Mouse (Mus musculus) liver, adult 2 months (tissue): ENCODE measurements around the gene Gpr68.

Source experiments
- CTCF ChIP-seq: fragments of 200-500 bp; IDR thresholded peaks from 2 replicates; pipeline ENCODE4 v1.5.1; 2011; ENCODE audit warnings: low read depth, low read length, control low read depth
- POLR2A ChIP-seq: fragments of 200-500 bp; IDR thresholded peaks from 2 replicates; pipeline ENCODE4 v1.6.1; 2011; ENCODE audit warnings: low read length, control low read depth; ENCODE audit not compliant: insufficient read depth; ENCODE audit errors: extremely low read depth

GRCm38 (mm10) chr12:100900901-100901300 is 7.1 kb downstream of the Gpr68 start:
- TF ChIP-seq POLR2A: no peak
- no peak for TF ChIP-seq CTCF
